Mouse (Mus musculus): ENCODE data around the gene Aamdc.

The Aamdc gene

GRCm38 (mm10) chr7:97519935-97520334, 59.4 kb downstream of the Aamdc start:
- CTCF ChIA-PET, result no interaction called here

GRCm38 (mm10) chr7:97514786-97515185, 64.5 kb downstream of the Aamdc start:
- CTCF ChIA-PET, result no interaction called here

GRCm38 (mm10) chr7:97500555-97501209, 78.6 kb downstream of the Aamdc start:
- CTCF ChIA-PET, result no interaction called here
